Mouse (Mus musculus) naive thymus-derived CD4-positive, alpha-beta T cell, adult 2 months (primary cell): Measurements from ENCODE around the gene Cask.

Experiments used
- DNase-seq: peaks from one replicate; pipeline ENCODE4 v3.0.0-alpha.2; 2011; ENCODE audit warnings: low read depth

Cask gene

GRCm38 (mm10) chrX:13518019-13518418, 333.1 kb downstream of the Cask start:
- DNase-seq, result no peak

- DNase-seq, result peak; percentile 40
Observed at GRCm38 (mm10) chrX:13516451-13516850, 334.7 kb downstream of the Cask start.

- no peak for DNase-seq
Observed at GRCm38 (mm10) chrX:13513864-13514263, 337.3 kb downstream of the Cask start.

- no peak for DNase-seq
Observed at GRCm38 (mm10) chrX:13513127-13513526, 338.0 kb downstream of the Cask start.

GRCm38 (mm10) chrX:13506376-13506775, 344.8 kb downstream of the Cask start:
- no peak for DNase-seq

- no peak for DNase-seq
Observed at GRCm38 (mm10) chrX:13504389-13504788, 346.8 kb downstream of the Cask start.

- no peak for DNase-seq
Observed at GRCm38 (mm10) chrX:13502862-13503375, 348.2 kb downstream of the Cask start.

- no peak for DNase-seq
Observed at GRCm38 (mm10) chrX:13500284-13500683, 350.9 kb downstream of the Cask start.

- no peak for DNase-seq
Observed at GRCm38 (mm10) chrX:13494892-13495703, 356.1 kb downstream of the Cask start.

GRCm38 (mm10) chrX:13492922-13493321, 358.2 kb downstream of the Cask start:
- no peak for DNase-seq

GRCm38 (mm10) chrX:13490941-13491340, 360.2 kb downstream of the Cask start:
- no peak for DNase-seq

- no peak for DNase-seq
Observed at GRCm38 (mm10) chrX:13489761-13490160, 361.4 kb downstream of the Cask start.

GRCm38 (mm10) chrX:13489001-13489400, 362.2 kb downstream of the Cask start:
- DNase-seq, result no peak

- no peak for DNase-seq
Observed at GRCm38 (mm10) chrX:13484447-13484846, 366.7 kb downstream of the Cask start.

- DNase-seq, result no peak
Observed at GRCm38 (mm10) chrX:13482576-13482975, 368.6 kb downstream of the Cask start.

GRCm38 (mm10) chrX:13479570-13479969, 371.6 kb downstream of the Cask start:
- DNase-seq, result no peak

GRCm38 (mm10) chrX:13478298-13478697, 372.9 kb downstream of the Cask start:
- DNase-seq, result no peak

GRCm38 (mm10) chrX:13477596-13477995, 373.6 kb downstream of the Cask start:
- DNase-seq, result no peak

GRCm38 (mm10) chrX:13475382-13475781, 375.8 kb downstream of the Cask start:
- DNase-seq, result no peak

- no peak for DNase-seq
Observed at GRCm38 (mm10) chrX:13472751-13473225, 378.4 kb downstream of the Cask start.

GRCm38 (mm10) chrX:13471925-13472324, 379.2 kb downstream of the Cask start:
- peak; percentile 10 for DNase-seq

- no peak for DNase-seq
Observed at GRCm38 (mm10) chrX:13469160-13470116, 381.7 kb downstream of the Cask start.
